Mouse (Mus musculus): ENCODE measurements at regions not wholly inside any gene's neighbourhood (a gene's known extent, or its start where the extent isn't known, plus 50 kb on each side); places are given as distances from the start of the nearest gene placed in this dataset.
A peak's percentile ranks its signal among the peaks of the same experiment; 100 is the strongest.
"Not testable (repeated sequence)": the region's sequence is repeated elsewhere in the genome, so short reads cannot be mapped to it uniquely, and the experiment has no call there.

DNA sequence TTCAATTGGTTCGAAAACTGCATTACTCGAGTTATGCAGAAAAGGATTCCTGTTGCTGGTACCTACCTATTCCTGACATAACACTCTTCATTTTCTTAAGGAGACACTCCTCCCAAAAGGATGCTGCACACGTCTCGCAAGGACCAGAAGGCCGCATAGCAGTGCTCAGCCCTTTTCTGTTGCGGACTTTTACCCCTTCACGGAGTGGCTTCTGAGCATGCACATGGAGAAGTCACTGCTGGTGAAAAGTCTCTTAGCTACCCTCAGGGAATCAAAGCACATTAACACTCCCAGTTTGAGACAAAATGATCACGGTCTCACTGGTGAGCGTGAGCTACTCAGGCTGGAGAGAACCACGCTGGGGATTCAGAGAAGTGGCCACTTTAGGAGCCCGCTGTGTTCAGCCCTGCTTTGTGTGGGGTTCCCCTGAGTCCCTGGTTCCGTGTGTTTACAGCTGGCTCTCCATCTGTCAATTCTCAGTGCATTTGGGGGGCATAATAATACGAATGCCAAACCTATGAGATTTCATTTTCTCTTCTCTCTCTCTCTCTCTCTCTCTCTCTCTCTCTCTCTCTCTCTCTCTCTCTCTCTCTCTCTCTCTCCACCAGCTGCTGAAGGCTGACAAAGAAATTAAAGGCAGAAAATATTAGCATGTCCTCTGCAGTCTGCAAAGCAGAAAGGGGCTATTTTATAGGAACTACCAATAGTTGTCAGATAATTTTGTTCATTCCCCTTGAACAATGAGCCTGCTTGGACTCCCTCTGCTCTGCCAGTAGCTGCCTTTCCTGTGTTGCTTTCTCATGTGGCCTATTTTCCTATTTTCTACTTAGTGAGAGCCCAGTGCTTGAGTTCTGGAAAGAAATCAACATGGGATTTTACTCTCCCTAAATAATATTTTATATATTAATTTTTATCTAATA lies 160.7 kb downstream of the Basp1 start:
- DNase-seq (ENCODE audit: extremely low spot score, low read depth, low spot score): no peak

DNA sequence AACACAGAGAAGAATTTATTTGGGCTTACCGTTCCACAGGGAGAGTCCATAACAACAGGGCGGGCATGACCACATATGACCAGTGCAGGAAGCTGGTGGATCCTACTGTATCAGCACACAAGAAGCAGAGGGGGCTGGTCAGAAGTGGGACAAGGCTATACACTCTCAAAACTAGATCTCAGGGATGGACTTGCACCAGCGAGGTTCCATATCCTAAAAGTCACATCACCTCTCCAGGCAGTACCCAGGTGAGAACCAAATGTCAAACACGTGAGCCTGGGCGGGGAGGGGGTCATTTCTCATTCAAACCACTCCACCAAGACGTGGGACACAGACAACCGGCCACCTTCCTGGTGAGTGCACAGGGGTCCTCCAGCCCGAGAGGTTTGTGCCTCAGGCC lies 167.9 kb downstream of the Basp1 start:
- no peak for DNase-seq (ENCODE audit: extremely low spot score, low read depth, low spot score)

DNA sequence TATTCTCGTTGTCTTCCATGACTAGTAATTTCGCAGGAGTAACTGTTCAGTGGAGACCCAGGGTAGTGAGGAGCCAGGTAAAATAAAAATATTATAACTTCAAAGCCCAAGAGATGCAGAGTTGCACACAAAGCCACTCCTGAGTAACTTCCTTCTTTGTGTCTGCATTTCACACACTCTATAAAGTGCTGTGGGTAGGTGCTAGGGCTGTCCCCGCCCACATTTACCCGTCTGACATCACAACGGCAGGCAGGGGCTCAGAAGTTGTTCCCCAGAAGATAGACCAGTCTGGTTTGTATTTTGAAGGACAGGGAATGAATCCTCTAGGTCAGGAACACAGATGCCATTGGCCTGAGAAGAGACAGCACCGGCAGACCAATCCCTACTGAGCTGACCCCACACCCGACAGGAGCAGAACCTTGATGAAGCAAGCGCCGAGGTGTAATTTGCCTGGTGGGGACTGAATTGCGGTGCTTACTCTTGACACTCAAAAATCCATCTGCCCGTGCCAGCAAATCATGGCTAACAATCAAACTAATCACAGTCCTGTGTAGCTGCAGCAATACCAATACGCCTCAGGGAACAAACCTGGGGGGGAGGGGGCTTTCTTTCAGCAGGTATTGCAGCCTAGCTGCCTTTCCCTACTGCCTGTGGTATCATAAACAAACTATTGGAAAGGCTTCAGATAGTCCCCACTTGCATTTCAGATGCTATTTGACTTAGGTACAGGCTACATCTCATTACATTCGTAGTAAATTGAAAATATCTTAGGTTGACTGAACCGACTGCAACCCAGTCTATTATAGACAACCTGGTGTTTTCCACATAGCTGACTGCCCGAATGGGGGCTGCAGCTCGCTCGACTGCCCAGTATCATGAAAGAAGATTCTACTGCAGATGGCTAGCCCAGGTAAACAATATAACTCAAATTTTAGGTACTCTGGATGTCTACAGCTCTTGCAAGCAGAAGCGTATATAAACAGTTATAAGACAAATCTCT lies 175.6 kb downstream of the Basp1 start:
- DNase-seq (ENCODE audit: extremely low spot score, low read depth, low spot score): no peak

DNA sequence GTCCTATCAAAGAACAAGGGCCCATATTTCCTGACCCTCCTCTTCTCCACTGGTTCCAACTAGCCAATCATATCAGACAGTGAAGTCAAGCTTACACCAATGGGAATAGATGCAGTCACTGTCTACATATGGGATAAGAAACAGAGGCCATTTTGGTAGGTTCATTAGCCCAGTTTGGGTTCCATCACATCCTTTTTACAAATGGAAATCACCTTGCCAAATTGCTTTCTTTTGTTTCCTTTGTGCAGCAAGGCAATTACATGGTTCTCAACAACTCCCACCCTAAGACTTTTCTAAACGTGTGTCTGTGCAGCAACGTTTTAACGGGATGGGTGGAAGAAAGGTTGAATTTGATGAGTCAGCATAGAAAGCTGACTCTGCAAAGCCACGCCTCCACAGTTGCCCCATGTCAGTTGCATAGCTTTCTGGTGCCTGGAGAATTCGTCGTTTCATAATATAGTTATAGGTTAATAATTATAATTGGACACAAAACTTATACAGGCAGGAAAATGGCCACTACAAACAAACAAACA lies 177.3 kb downstream of the Basp1 start:
- DNase-seq (ENCODE audit: extremely low spot score, low read depth, low spot score): no peak

DNA sequence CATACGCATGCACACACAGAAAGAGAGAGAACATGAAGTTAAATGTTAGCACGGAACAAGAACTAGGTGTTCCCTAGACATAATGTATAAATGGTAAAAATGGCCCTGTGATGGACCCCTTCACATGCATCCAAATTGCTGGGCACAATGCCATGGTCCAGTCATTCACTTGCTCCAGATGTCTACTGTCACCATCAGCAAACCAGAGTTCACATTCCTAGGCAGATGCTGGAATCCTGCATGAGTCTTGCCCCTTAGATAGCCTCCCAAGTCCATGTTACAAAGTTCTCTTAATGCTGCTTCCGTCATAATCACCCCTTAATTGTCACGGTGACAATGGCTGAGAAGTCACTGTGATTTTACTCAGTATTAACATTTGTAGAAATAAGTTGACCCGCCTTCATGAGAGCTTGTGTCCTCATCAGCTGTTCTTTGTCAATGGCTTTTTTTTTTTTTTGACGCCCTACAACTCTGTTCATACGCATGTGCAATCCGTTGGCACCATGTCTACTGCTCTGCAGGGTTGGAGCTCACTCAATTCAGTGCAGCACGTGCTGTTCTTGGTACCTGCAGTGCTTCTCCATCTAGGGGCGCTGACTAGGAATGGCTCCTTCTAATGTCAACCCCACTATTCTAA lies 179.4 kb downstream of the Basp1 start:
- DNase-seq (ENCODE audit: extremely low spot score, low read depth, low spot score): no peak

DNA sequence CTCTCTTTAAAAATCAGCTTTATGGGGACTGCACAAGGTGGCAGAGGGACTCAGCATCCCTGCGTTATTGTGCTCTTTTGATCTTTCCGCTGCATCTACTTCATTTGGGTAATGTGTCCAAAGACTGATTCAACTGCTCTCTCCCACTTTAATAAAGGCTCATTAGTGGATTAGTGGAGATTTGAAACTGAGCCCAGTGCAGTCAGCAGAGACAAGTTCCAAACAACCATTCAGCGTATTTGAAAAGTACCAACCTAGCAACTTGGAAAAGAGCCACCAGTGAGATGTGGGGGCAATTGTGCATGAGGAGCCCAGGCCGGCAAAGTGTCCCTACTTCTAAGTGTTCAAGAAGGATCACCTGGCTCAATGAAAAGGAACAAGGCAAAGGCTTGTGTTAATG lies 183.4 kb downstream of the Basp1 start:
- no peak for DNase-seq (ENCODE audit: extremely low spot score, low read depth, low spot score)

DNA sequence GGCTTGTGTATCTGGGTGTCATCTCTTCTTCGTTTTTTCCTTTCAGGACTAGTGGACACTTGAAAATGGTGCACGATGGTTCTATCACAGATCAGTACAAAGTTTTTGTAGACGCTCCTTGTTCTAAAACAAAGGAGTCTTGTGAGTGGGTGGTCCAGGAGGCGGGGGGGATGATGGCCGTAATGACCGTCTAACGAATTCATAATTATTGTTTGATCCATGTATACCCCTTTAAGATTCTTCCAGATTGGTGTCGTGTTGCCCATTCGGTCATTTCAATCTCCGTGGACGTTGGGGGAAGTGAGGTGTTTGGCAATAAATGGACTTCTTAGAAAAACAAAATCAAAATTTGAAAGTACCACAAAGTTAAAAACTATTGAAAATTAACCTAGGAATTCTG lies 183.8 kb downstream of the Basp1 start:
- no peak for DNase-seq (ENCODE audit: extremely low spot score, low read depth, low spot score)

DNA sequence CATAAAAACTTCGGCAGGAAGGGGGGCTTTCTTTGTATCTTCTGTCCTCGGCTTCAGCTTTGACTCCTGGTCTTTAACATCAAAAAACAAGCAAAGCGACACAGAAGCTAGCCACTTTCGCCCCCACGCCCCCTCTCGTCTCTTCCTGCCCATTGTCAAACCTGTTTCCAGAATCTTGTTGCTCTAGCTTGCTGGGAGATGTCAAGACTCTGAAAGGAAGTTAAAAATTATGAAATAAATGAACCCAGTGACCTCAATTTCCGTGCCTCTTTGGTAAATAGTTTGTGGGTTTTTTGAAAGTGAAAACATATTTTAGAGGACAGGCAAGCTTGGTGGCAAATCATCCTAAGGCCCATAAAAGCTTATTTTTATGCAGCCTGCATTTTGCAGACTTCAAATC lies 186.1 kb downstream of the Basp1 start:
- no peak for DNase-seq (ENCODE audit: extremely low spot score, low read depth, low spot score)

DNA sequence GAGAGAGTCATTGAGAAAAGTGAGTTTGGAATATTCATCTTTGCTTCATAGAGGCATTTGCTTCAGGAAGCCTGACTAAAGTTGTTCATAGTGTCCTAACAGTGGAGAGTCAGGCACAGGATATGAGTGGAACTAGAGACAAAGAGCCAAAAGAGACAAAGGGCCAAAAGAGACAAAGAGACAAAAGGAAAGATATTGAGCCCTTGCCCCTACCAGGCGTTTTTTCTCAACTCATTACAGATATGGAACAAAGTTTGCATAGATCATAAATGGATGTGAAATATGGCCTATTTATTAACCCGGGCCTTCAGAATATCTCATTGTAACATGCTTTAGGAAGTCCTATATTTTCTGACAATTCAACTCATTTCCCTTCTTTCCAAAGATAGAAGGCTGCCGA lies 187.6 kb downstream of the Basp1 start:
- DNase-seq (ENCODE audit: extremely low spot score, low read depth, low spot score): no peak

DNA sequence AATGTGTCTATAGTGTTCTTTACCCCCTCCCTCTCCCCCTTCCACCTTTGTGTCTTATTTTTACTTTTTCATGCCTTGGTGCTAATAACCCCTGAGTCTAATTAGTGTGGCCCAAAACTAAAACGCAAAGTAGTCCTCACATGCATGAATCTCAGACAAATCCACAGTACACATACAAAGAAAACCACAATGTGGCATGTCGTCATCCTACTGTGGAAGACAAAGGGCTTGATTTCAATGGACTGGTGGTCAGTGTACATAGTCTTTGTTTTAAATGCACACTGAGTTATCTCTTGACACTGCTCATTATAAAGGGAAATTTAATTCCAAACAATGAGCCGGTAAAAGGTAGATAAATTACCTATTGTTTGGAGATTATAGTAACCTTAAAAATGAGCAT lies 188.1 kb downstream of the Basp1 start:
- no peak for DNase-seq (ENCODE audit: extremely low spot score, low read depth, low spot score)

DNA sequence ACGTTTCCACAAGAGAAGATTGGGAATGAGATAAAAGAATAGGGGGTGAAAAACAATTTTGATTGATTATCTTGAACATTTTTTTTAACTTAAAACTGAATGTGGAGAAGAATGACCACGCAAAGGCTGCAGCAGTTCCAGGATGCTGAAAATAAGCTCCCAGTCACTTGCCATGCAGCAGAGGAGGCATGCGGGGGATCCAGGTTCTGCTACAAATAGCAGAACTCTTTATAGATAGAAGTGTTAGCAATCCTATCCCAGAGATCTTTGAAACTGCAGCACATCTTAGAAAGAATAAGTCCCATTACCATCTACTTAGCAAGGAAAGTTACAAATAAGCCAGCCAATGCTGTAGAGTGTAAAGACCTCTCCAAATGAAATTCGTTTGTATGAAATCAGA lies 191.8 kb downstream of the Basp1 start:
- DNase-seq (ENCODE audit: extremely low spot score, low read depth, low spot score): no peak

DNA sequence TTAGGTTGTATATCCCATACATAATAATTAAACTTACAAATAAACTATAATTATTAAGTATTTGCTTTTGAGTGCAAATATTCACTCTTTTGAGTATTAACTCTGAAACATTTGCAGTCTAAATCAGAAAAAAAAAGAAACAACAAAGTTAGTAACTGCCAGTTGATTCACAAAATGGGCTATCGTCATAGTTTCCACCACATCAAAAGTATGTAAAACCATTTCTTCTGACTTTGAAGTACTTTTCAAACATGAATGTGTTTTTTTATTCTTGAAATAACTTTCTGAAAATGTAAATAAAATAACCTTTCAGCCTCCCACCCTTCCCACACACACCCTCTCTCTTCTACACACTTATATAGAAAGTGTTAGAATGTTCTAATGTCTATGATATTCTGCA lies 197.2 kb downstream of the Basp1 start:
- no peak for DNase-seq (ENCODE audit: extremely low spot score, low read depth, low spot score)

DNA sequence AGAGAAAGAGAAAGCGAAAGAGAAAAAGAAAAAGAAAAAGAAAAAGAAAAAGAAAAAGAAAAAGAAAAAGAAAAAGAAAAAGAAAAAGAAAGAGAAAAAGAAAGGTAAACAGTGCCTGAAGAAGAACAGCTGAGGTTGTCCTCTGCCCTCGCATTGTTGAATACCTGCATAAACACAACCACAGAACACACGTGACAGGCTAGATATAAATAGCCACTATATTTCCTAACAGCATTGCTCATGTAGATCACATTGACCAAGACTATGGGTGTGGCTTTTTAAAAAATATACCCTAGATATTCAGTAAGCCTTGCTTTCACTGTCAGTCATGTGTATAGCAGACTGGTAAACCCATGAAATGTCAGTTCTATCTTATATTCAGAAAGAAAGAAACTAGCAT lies 211.5 kb downstream of the Basp1 start:
- DNase-seq (ENCODE audit: extremely low spot score, low read depth, low spot score): no peak

DNA sequence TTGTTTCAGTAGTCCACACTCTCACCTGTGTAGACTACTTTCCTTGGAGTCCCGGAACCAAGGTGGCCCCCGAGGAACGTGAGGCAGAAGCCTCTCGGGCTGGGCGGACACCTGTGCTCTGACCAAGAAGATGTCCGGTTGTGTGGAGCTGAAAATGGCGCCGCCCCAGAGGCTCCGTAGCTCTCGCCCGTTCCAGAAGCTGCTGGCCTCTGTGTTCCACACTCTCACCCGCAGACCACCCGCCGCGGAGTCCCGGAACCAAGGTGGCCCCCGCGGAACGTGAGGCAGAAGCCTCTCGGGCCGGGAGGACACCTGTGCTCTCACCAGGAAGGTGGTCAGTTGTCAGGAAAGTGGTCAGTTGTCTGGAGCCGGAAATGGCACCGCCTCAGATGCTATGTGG lies 213.3 kb downstream of the Basp1 start:
- not testable (repeated sequence) for DNase-seq (ENCODE audit: extremely low spot score, low read depth, low spot score)

DNA sequence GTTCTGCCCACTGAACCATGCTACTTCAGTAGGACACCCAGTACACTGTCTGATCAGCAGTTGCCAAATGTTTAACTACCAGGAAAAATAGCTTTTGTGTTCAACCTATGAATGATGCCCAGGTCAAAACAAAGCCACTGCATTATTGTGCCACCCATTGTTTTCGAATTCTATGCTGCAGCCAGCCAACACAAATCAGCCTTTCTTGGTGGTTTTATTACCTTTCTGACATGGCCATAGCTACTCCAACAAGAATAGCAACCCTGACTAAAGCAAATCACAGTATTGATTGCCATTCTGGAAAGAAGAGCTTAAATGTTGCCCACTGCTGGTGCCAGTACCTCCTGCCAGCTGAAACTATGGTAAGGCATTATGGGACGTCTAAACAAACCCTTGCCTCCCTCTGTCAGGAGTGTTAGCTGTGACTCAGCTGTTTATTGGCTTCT lies 225.7 kb downstream of the Basp1 start:
- no peak for DNase-seq (ENCODE audit: extremely low spot score, low read depth, low spot score)

DNA sequence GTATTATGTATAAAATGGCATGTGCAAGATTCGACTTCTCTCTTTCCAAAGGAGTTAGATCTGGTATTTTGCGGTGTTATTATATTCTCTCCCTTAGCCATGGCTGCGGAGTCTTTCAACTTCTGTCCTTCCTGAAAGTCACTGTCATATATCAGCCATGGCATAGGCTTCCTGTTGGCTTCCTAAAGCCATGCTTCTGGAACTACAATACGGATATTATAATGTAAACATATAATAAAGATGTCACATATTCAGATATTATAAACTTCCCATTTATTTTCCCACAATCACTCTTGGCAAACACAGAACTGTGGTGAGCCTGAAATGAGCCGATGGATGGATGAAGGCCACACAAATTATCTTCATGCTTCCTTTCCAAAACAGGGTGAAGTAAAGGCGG lies 240.8 kb downstream of the Basp1 start:
- DNase-seq (ENCODE audit: extremely low spot score, low read depth, low spot score): no peak

DNA sequence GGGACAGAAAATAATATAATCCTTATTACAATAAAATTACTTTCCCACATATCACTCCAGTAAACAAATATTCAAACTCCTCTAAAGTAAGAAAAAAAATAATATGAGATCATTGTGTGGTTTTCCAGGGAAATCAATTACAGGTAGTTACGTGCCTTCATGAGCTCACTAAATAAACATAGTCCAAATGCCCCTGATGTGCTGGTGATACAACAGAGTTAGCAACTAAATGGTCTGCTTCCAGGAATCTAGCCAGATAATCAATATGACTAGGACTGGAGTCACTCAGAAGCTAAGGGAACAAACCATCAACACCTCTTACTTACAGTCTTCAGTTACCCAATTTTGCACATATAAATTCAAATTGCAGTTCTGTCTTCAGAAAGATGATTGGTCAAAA lies 267.2 kb downstream of the Basp1 start:
- DNase-seq (ENCODE audit: extremely low spot score, low read depth, low spot score): no peak

DNA sequence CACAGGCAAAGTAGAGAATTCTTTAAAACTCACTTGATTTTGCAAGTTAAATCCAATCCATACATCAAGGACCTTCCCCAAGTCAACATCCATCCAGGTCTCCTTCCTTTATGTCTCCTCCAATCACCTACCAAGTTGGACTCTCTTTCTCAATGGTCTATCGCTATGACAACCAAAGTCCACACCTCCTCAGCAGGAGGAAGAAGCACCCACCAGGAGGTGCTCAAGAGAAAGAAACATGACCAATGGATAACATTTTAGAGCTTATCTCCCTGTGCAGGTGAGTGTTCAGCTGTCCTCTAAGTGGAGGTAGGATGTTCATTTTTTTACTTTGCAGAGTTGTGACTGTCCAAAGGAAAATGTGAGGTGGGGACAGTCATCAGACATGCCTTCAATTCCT lies 269.3 kb downstream of the Basp1 start:
- DNase-seq (ENCODE audit: extremely low spot score, low read depth, low spot score): no peak

DNA sequence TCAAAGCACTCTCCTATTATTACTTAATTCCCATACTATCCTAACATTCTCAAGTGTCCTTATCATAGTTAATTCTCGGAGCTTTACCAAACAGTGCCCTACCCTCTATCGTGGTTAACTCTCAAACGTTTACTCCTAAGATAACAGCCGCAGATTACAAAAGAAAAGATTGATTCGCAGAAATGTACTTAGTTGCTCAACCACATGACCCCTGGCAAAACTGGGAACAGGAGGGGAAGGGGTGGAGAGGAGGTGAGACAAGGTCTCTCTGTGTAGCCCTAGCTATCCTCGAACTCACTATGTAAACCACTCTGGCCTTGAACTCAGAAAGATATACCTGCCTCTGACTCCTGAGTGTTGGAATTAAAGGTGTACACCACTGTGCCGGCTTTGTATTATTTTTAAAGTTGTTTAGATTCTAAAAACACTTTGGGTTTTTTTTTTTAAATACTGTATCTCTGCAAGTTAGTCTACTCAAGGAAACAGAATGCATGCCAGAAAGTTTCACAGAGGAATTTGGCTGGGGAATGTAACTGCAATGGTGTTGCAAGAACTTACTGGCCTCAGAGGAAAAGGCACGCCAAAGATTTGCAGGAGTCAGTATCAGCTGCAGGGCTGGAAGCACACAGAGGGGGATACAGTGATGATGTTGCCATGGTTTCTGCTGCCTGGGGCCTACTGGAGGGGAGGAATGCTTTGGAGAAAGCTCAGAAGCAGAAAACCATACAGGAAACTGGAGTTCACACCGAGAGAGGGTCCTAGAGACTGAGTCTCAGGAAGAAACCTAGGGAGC lies 273.0 kb downstream of the Basp1 start:
- no peak for DNase-seq (ENCODE audit: extremely low spot score, low read depth, low spot score)

DNA sequence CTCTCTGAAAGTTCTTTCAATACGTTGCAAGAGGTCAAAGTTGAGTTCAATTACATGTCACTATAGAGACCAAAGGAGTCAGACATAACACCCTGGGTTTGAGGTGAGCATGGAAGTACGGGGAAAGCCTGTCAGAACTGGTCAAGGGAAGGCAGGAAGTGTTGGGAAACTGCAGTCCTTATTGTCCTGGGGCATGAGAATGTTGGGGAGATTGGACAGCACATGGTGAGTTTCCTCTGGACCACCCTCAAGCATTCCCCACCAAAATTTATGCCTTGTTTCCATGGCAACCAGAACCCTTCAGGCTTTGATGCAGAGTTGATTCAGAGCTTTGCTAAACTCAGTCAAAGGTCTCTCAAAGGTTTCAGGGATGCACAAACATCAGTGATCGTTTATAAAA lies 276.5 kb downstream of the Basp1 start:
- peak; percentile 26 for DNase-seq (ENCODE audit: extremely low spot score, low read depth, low spot score)

All from hindlimb bud, embryonic 11.5 days (tissue).